In genomic region chr6:5509757-5510156, GRCm38 (mm10) we compare ENCODE assay signal across 8 mouse cellular contexts. TPM values are rescaled to one million over a fixed set of nuclear protein-coding genes. Genes with fewer than 3 reads are reported as not detected.
A peak's percentile ranks its signal among the peaks of the same experiment; 100 is the strongest.
DNase-seq lines count a peak whose midpoint lies in the region; ATAC-seq and TF ChIP-seq lines count a peak whose summit lies in the region.

No protein-coding gene starts in this region.

- no peak overlapping the region for H3K4me3 ChIP-seq in intestine, postnatal 0 days (ENCODE audit: low read depth, low read length)
- H3K4me3 ChIP-seq in liver, embryonic 16.5 days (ENCODE audit: low read depth, low read length), result no peak overlapping the region

- ATAC-seq in intestine, postnatal 0 days, result peak; percentile 100
- peak; percentile 93 for ATAC-seq in liver, embryonic 16.5 days (ENCODE audit: low read depth)

- DNase-seq in spleen, postnatal 36 days (ENCODE audit: low spot score in 2 of 2), result peak; percentile 72 to 74
- DNase-seq in spleen, postnatal 14 days (ENCODE audit: low spot score in 2 of 2), result no peak
- peak; percentile 26 for DNase-seq in gastrocnemius, postnatal 10 days
- DNase-seq in urinary bladder, postnatal 36 days (ENCODE audit: low spot score in 2 of 2), result peak; percentile 56 to 75
- DNase-seq in layer of hippocampus, postnatal 36 days, result no peak
- DNase-seq in cerebellum, postnatal 14 days, result no peak

- no peak for TF ChIP-seq CTCF in intestine, postnatal 0 days (IDR thresholded peaks at IDR 0.05; ENCODE audit: low read depth)

- no peak overlapping the region; the same call in 1 of the 2 replicates for H3K4me2 ChIP-seq in intestine, postnatal 0 days (replicated peaks; ENCODE audit: low read depth)
- H3K4me2 ChIP-seq in liver, embryonic 16.5 days (ENCODE audit: low read depth, low read length), result 0 out of 2 replicates have a peak overlapping the region, but pooled peaks have one; percentile 9

- no peaks in the 10 kb centered on the region for H3K36me3 ChIP-seq in intestine, postnatal 0 days (ENCODE audit: control insufficient read depth, insufficient read depth)
- no peaks in the 10 kb centered on the region for H3K36me3 ChIP-seq in liver, embryonic 16.5 days (ENCODE audit: control insufficient read depth, insufficient read depth)

- no peaks in the 10 kb centered on the region for H3K9me3 ChIP-seq in intestine, postnatal 0 days (ENCODE audit: control insufficient read depth)
- no peaks in the 10 kb centered on the region for H3K9me3 ChIP-seq in liver, embryonic 16.5 days (replicated peaks; ENCODE audit: control insufficient read depth, low read length)

- WGBS in intestine, postnatal 0 days, result 8% methylated on average over 5 of the region's 5 CpGs
- whole genome bisulfite sequencing in liver, embryonic 16.5 days (ENCODE audit: insufficient replicate concordance), result 16% methylated on average over 5 of the region's 5 CpGs

- no peak overlapping the region for H3K9ac ChIP-seq in intestine, postnatal 0 days (ENCODE audit: low read depth, low read length)
- H3K9ac ChIP-seq in liver, embryonic 16.5 days (ENCODE audit: low read depth, low read length), result no peak overlapping the region

- no peaks in the 10 kb centered on the region for H3K27me3 ChIP-seq in intestine, postnatal 0 days (replicated peaks; ENCODE audit: control insufficient read depth, insufficient read depth, low read length)
- no peaks in the 10 kb centered on the region for H3K27me3 ChIP-seq in liver, embryonic 16.5 days (ENCODE audit: control insufficient read depth, insufficient read depth, low read depth, low read length)

- peak overlapping the region; percentile 75 for H3K27ac ChIP-seq in intestine, postnatal 0 days (ENCODE audit: low read depth, low read length)
- peak overlapping the region; percentile 52; the same call in 1 of the 2 replicates for H3K27ac ChIP-seq in liver, embryonic 16.5 days (ENCODE audit: low read length)

- peaks cover 8% of the 10 kb centered on the region; the same call in 1 of the 2 replicates for H3K4me1 ChIP-seq in intestine, postnatal 0 days (replicated peaks; ENCODE audit: control insufficient read depth, insufficient read depth, low read length)
- H3K4me1 ChIP-seq in liver, embryonic 16.5 days (ENCODE audit: control insufficient read depth, low read depth, low read length), result peaks cover 6% of the 10 kb centered on the region

RNA-seq across cellular contexts. Expression of gene Pdk4, which starts 13.6 kb away (rescaled TPM):
- 100 to 1,000 TPM; 273 to 374 TPM for total RNA-seq in gastrocnemius, postnatal 10 days (2021)
- polyA plus RNA-seq in intestine, postnatal 0 days (2015; fragmentation: Nextera tagmentation; extraction: Ambion mirVana), result 12.6 and 23.4 TPM in 2 replicates
- polyA plus RNA-seq in liver, embryonic 16.5 days (2015; fragmentation: Nextera tagmentation; extraction: Ambion mirVana), result 3.6 and 4.1 TPM in 2 replicates
- 10 to 100 TPM; 11.3 to 14.5 TPM for total RNA-seq in layer of hippocampus, postnatal 36 days (2021)

Comparison
In these comparisons a context has a peak if more than half of its experiments do, and no peak if none do; other contexts are left out.
1. DNase-seq: peak in spleen, postnatal 36 days (2 of 2), gastrocnemius, postnatal 10 days (single experiment) and urinary bladder, postnatal 36 days (2 of 2); none in spleen, postnatal 14 days (0 of 2), layer of hippocampus, postnatal 36 days (0 of 2) and cerebellum, postnatal 14 days (0 of 2).
2. RNA of gene Pdk4, which starts 13.6 kb away (total RNA-seq): 273 to 374 TPM in gastrocnemius, postnatal 10 days; 11.3 to 14.5 TPM in layer of hippocampus, postnatal 36 days; every median in the first group is over 10 times any median in the second.